Mouse (Mus musculus): ENCODE measurements around the gene Upf3a. TPM values are rescaled to one million over a fixed set of nuclear protein-coding genes. Genes with fewer than 3 reads are reported as not detected.
A peak's percentile ranks its signal among the peaks of the same experiment; 100 is the strongest.

Upf3a gene
- polyA plus RNA-seq, 1 experiment: 110 TPM

DNA sequence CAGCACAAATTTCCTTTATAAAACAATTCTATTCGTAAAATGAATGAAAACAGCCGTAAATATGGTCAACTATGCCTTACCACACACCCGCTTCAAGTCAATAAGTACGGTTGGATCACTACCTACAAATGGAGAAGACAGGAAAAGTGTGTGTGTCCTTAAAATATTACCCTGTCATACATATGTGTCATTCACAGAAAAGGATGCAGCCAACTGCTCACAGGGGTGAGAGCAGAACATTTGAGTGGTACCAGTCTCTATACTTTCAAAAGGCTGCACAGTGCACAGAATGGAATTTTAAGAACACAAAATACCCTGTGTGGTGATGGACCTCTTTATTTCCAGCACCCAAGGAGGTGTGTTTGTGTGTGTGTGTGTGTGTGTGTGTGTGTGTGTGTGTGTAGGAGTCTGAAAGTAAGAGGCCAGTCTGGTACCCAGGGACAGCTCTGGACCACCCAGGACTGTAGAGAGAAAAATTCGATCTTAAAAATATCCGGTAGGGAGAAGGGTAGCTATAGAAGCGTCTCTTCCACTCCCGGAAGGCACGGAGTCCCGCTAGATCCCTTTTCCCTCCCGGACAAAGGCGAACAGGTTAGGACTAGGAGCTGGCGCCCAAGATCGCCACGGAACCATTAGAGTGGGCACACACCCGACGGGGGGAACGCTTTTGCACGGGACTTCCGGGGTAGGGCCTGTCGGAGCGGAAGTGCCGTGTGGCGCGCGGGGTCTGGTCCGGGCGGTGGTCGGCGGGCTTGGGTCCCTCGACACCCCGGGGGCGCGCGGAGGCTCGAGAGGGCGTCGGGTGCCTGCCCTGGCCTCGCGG, 28.2 kb upstream of the Upf3a start, which contains the start of gene Cdc16:
Cdc16 (plus strand) TSS at position 695 of the 823 bp plus-strand sequence.
- H3K4me3 ChIP-seq (ENCODE audit: control insufficient read depth, low read depth, low read length): peak within 1 kb of the TSS; percentile 96
- no peaks in the 10 kb centered on the region for H3K27me3 ChIP-seq (ENCODE audit: control insufficient read depth, insufficient read depth, low read length)
- H3K36me3 ChIP-seq (ENCODE audit: control insufficient read depth, insufficient read depth, low read length): no peaks in the 10 kb centered on the region
- H3K27ac ChIP-seq (ENCODE audit: control insufficient read depth, insufficient read depth, low read depth, low read length): peak within 1 kb of the TSS; percentile 79
- peaks cover 3% of the 10 kb centered on the region; the same call in 1 of the 2 replicates for H3K4me1 ChIP-seq (ENCODE audit: control insufficient read depth, insufficient read depth, low read length)
- TF ChIP-seq POLR2A (IDR thresholded peaks at IDR 0.05; ENCODE audit: control insufficient read depth, low read depth, low read length) (peak; percentile 73), CTCF (IDR thresholded peaks at IDR 0.05; ENCODE audit: control insufficient read depth, insufficient read depth, insufficient replicate concordance, low read depth, low read length) (no peak)

DNA sequence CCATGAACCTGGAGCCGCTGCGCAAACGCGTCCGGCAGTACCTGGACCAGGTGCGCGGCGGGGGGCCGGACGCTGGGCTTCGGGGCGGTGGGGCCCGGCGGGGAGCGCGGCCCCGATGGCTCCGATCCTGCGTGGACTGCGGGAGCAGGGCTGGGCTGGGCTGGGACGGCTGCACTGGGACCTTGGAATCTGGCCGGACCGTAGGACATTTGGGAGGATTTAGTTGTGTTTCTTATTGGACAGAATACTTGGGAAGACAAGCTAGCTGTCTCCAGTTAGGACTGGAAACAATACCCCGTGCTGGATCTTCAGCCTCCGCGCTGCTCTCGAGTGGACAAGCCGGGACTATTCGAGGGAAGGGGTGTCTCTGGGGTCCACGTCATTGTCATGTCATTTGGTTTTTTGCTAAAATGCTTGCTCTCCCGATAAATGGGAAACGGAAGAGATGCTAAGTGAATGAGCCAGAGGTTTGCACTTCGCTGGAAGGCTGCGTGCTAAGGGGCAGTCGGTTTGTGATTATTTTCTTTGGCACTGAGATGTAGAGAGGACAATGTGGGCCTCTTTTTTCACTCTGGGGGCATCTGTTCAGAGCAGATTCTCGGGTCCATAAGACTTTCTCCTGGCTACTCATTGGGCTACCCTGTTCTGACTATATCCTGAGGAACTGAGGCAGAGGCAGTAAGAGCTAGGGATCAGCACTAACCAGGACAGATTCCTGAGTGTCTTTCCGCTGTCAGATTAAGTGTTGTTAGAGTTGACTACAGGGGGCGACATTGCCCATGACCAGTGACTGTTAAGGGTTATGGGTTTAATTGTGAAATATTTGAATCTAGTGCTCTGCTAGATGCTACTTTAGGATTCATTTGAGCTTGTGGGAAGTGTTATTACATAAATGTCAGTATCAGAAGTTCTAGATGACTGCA, 27.3 kb upstream of the Upf3a start:
- TF ChIP-seq CTCF (IDR thresholded peaks at IDR 0.05; ENCODE audit: control insufficient read depth, insufficient read depth, insufficient replicate concordance, low read depth, low read length) (no peak), POLR2A (IDR thresholded peaks at IDR 0.05; ENCODE audit: control insufficient read depth, low read depth, low read length) (no peak)
- peak overlapping the region; percentile 96 for H3K4me3 ChIP-seq (ENCODE audit: control insufficient read depth, low read depth, low read length)
- peak overlapping the region; percentile 79 for H3K27ac ChIP-seq (ENCODE audit: control insufficient read depth, insufficient read depth, low read depth, low read length)
- peaks cover 3% of the 10 kb centered on the region; the same call in 1 of the 2 replicates for H3K4me1 ChIP-seq (ENCODE audit: control insufficient read depth, insufficient read depth, low read length)
- H3K36me3 ChIP-seq (ENCODE audit: control insufficient read depth, insufficient read depth, low read length): no peaks in the 10 kb centered on the region; the same call in 1 of the 2 replicates
- H3K27me3 ChIP-seq (ENCODE audit: control insufficient read depth, insufficient read depth, low read length): no peaks in the 10 kb centered on the region

DNA sequence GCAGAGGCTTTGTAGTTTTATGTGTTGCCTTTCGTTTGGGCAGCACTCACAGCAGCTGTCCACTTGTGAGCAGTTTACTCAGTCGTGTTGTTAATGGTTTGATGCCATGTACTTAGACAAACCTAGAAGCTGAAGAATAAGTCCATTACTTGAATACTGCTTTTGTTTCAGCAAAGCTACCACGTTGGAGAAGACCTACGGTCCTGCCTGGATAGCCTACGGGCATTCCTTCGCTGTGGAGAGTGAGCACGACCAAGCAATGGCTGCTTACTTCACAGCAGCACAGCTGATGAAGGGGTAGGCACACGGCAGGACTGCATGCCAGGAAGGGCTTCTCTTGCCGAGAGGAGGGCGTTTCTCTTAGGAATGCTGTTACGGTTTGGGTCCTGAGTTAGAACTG, 16.2 kb upstream of the Upf3a start:
- TF ChIP-seq POLR2A (IDR thresholded peaks at IDR 0.05; ENCODE audit: control insufficient read depth, low read depth, low read length) (no peak), CTCF (IDR thresholded peaks at IDR 0.05; ENCODE audit: control insufficient read depth, insufficient read depth, insufficient replicate concordance, low read depth, low read length) (no peak)
- Histone ChIP-seq H3K4me3 (ENCODE audit: control insufficient read depth, low read depth, low read length) (no peak overlapping the region), H3K27me3 (ENCODE audit: control insufficient read depth, insufficient read depth, low read length) (no peaks in the 10 kb centered on the region), H3K27ac (ENCODE audit: control insufficient read depth, insufficient read depth, low read depth, low read length) (no peak overlapping the region), H3K36me3 (ENCODE audit: control insufficient read depth, insufficient read depth, low read length) (peaks cover 1% of the 10 kb centered on the region), H3K4me1 (ENCODE audit: control insufficient read depth, insufficient read depth, low read length) (no peaks in the 10 kb centered on the region)

DNA sequence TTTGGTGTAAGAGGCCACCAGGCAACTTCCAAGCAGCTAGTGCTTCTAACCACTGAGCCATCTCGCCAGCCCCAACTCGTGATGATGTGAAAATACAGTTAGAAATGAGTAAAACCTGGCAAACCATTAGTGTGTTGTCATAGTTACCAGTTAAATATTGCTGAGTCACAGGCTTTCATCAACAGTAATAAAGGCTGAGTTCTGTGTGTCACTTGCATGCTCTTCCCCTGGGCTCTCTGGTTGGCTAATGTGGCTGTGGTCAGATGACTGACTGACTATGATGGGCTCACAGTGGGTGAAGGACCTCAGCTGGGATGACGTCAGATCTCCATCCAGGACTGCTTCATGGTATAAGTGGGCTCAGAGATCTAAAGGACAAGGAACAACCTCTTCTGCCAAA, 4.9 kb upstream of the Upf3a start:
- Histone ChIP-seq H3K27me3 (ENCODE audit: control insufficient read depth, insufficient read depth, low read length) (no peaks in the 10 kb centered on the region), H3K4me1 (ENCODE audit: control insufficient read depth, insufficient read depth, low read length) (no peaks in the 10 kb centered on the region), H3K36me3 (ENCODE audit: control insufficient read depth, insufficient read depth, low read length) (peaks cover 5% of the 10 kb centered on the region), H3K27ac (ENCODE audit: control insufficient read depth, insufficient read depth, low read depth, low read length) (peak overlapping the region; percentile 80), H3K4me3 (ENCODE audit: control insufficient read depth, low read depth, low read length) (peak overlapping the region; percentile 87)
- TF ChIP-seq POLR2A (IDR thresholded peaks at IDR 0.05; ENCODE audit: control insufficient read depth, low read depth, low read length): no peak
- TF ChIP-seq CTCF (IDR thresholded peaks at IDR 0.05; ENCODE audit: control insufficient read depth, insufficient read depth, insufficient replicate concordance, low read depth, low read length): no peak

DNA sequence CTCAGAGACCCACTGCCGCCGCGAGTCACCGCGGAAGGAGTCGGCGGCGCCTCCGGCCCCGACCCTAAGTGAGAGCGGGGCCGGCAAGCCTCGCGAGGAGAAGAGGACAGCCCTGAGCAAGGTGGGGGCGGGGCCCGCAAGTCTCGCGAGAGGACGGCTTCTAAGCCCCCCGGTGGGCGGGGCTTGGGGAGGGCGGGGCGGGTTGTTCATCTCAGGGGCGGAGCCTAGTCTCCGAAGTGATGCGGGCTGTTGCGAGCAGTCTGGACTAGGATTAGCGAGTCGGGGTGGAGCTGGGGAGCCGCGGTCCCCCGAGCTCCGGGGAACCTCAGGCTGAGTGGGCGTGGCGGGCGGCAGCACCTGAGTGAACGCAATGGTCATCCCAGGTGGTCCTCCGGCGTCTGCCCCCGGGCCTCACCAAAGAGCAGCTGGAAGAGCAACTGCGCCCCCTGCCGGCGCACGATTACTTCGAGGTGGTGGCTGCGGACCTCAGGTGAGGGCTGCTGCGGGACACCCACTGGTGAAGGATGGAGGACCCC, 417 bp downstream of the Upf3a start:
- H3K36me3 ChIP-seq (ENCODE audit: control insufficient read depth, insufficient read depth, low read length): peaks cover 3% of the 10 kb centered on the region
- H3K27me3 ChIP-seq (ENCODE audit: control insufficient read depth, insufficient read depth, low read length): no peaks in the 10 kb centered on the region
- TF ChIP-seq POLR2A (IDR thresholded peaks at IDR 0.05; ENCODE audit: control insufficient read depth, low read depth, low read length): peak; percentile 70; the same call in 1 of the 2 replicates
- peak; percentile 80; the same call in 1 of the 2 replicates for TF ChIP-seq CTCF (IDR thresholded peaks at IDR 0.05; ENCODE audit: control insufficient read depth, insufficient read depth, insufficient replicate concordance, low read depth, low read length)
- H3K27ac ChIP-seq (ENCODE audit: control insufficient read depth, insufficient read depth, low read depth, low read length): peak overlapping the region; percentile 98
- H3K4me3 ChIP-seq (ENCODE audit: control insufficient read depth, low read depth, low read length): peak overlapping the region; percentile 89
- H3K4me1 ChIP-seq (ENCODE audit: control insufficient read depth, insufficient read depth, low read length): no peaks in the 10 kb centered on the region; the same call in 1 of the 2 replicates

DNA sequence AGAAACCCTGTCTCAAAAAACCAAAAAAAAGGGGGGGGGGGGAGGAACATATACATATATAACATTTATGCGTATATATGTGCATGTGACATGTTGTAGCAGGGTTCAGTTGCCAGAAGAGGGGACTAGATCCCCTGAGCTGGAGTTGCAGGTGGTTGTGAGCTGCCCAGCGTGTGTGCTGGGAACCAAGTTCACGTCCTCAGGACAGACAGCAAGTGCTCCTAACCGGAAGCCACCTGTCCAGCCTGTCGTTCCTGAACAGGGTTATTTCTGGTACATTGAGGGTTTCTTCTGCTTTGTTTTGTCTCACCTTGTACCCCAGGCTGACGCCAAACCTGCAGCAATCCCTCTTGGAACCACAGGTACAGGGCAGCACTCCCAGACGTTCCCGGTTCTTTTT, 4.2 kb downstream of the Upf3a start:
- H3K27ac ChIP-seq (ENCODE audit: control insufficient read depth, insufficient read depth, low read depth, low read length): no peak overlapping the region
- peaks cover 4% of the 10 kb centered on the region for H3K36me3 ChIP-seq (ENCODE audit: control insufficient read depth, insufficient read depth, low read length)
- no peak overlapping the region for H3K4me3 ChIP-seq (ENCODE audit: control insufficient read depth, low read depth, low read length)
- H3K27me3 ChIP-seq (ENCODE audit: control insufficient read depth, insufficient read depth, low read length): no peaks in the 10 kb centered on the region
- no peaks in the 10 kb centered on the region; the same call in 1 of the 2 replicates for H3K4me1 ChIP-seq (ENCODE audit: control insufficient read depth, insufficient read depth, low read length)
- TF ChIP-seq CTCF (IDR thresholded peaks at IDR 0.05; ENCODE audit: control insufficient read depth, insufficient read depth, insufficient replicate concordance, low read depth, low read length): no peak
- TF ChIP-seq POLR2A (IDR thresholded peaks at IDR 0.05; ENCODE audit: control insufficient read depth, low read depth, low read length): no peak
